Mouse (Mus musculus) ES-E14 (cell line): ENCODE data around the gene Ost4.

Experiments used
- CHD2 ChIP-seq: IDR thresholded peaks from 2 replicates; pipeline ENCODE4 v1.6.1; 2014; ENCODE audit warnings: mild to moderate bottlenecking, low read depth, low read length, inconsistent platforms
- HCFC1 ChIP-seq: IDR thresholded peaks from 2 replicates; pipeline ENCODE4 v1.6.1; 2012; ENCODE audit warnings: low read length, inconsistent platforms, borderline replicate concordance; ENCODE audit not compliant: insufficient read depth
- MAFK ChIP-seq: IDR thresholded peaks from 2 replicates; pipeline ENCODE4 v1.6.1; 2014; ENCODE audit warnings: mild to moderate bottlenecking, low read depth, low read length, inconsistent platforms; ENCODE audit not compliant: insufficient read depth
- ZC3H11A ChIP-seq: IDR thresholded peaks from 2 replicates; pipeline ENCODE4 v1.6.1; 2012; ENCODE audit warnings: low read depth, mild to moderate bottlenecking, inconsistent platforms, low read length, borderline replicate concordance
- ZNF384 ChIP-seq: IDR thresholded peaks from 2 replicates; pipeline ENCODE4 v1.6.1; 2012; ENCODE audit warnings: low read depth, low read length, inconsistent platforms

DNA sequence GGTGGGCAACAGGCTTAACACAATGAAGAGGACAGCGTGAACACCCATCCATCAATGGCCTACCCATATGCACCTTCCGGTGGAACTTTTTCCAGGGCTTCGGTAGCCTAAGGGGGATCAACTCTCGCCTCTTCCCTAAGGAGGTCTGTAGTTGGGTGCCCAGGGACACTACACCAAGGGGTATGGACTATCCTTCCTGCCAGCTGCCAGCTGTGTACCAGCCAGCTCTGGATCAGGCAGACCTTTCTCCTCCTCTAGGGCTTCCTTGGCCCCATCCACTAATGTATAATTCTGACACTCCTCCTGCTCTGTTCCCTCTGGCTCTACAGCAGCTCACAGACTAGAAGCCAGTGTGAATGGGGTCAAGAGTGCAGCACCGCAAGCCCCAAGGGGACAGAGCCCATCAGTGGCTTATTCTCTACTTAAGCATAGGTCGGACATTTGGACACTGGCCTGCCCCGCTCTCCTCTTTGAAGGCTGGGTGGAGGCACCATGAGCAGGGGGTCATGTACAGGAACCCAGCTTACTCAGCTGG, 6.6 kb upstream of the Ost4 start:
- TF ChIP-seq MAFK, result no peak
- TF ChIP-seq CHD2, result no peak
- no peak for TF ChIP-seq ZC3H11A
- no peak for TF ChIP-seq HCFC1
- no peak for TF ChIP-seq ZNF384
